Mouse (Mus musculus) neural tube, embryonic 12.5 days (tissue): ENCODE measurements around the gene Cacna2d4. TPM values are rescaled to one million over a fixed set of nuclear protein-coding genes. Genes with fewer than 3 reads are reported as not detected.
A peak's percentile ranks its signal among the peaks of the same experiment; 100 is the strongest.

Source experiments
- ATAC-seq: fragments of 200-750 bp; cut with Nextera tagmentation; 2 replicates; pipeline ENCODE4 v1.8.0; 2017; ENCODE audit warnings: low read depth, mild to moderate bottlenecking, moderate TSS enrichment, moderate library complexity; ENCODE audit not compliant: low FRiP score
- H3K27ac ChIP-seq: fragments of 300-500 bp; sonication (generic); 2 replicates; pipeline ENCODE4 v1.5.1; 2016
- H3K27me3 ChIP-seq: fragments of 300-500 bp; sonication (generic); replicated peaks from 2 replicates; pipeline ENCODE4 v1.6.1; 2016; ENCODE audit warnings: mild to moderate bottlenecking
- H3K36me3 ChIP-seq: fragments of 300-500 bp; sonication (generic); 2 replicates; pipeline ENCODE4 v1.6.1; 2016; ENCODE audit warnings: mild to moderate bottlenecking
- H3K4me1 ChIP-seq: fragments of 300-500 bp; sonication (generic); 2 replicates; pipeline ENCODE4 v1.6.1; 2016
- H3K4me2 ChIP-seq: fragments of 300-500 bp; sonication (generic); replicated peaks from 2 replicates; pipeline ENCODE4 v1.6.1; 2016; ENCODE audit warnings: mild to moderate bottlenecking
- H3K4me3 ChIP-seq: fragments of 300-500 bp; sonication (generic); 2 replicates; pipeline ENCODE4 v1.5.1; 2016
- H3K9ac ChIP-seq: fragments of 300-500 bp; sonication (generic); 2 replicates; pipeline ENCODE4 v1.6.1; 2016; ENCODE audit warnings: mild to moderate bottlenecking
- H3K9me3 ChIP-seq: fragments of 300-500 bp; sonication (generic); 2 replicates; pipeline ENCODE4 v1.6.1; 2016; ENCODE audit warnings: mild to moderate bottlenecking
- WGBS: fragments of 180-500 bp; shearing (Covaris S2); methylation state at CpG from one replicate; pipeline ENCODE4 v1.1.7; 2016; 5-methylcytosine and 5-hydroxymethylcytosine counted together
- polyA plus RNA-seq: library from polyadenylated mRNA; unstranded; fragments of >200 nt; fragmentation: Nextera tagmentation; extraction: Ambion mirVana; gene quantifications from 2 replicates; pipeline ENCODE4 v1.2.1, GENCODE M21; 2016

Gene Cacna2d4
- polyA plus RNA-seq = 0.04 and 0.41 TPM in 2 replicates

DNA sequence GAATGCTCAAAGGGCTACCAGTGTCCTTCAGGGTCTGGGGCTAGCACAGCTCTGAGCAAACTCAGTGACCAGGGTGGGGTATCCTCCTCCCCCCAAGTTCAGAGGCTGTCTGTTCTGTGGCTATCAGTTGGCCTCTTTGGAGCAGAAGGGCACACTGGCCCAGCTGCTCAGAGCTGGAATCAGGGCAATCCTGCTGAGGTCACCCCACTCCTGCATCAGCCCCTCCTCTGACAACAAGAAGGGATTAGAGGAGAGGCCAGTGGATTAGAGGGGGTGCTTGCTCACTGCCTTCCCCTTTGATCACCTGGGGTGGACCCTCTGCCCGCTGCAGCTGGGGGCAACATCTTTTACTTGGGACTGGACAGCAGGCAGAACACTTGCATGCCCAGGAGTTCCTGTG is at the start of gene Cacna2d4:
Cacna2d4 (plus strand) TSS at position 286 of the 400 bp plus-strand sequence.
- Histone ChIP-seq H3K4me2 (no peak within 1 kb of the TSS), H3K27me3 (no peaks in the 10 kb centered on the region), H3K4me1 (peaks cover 5% of the 10 kb centered on the region; the same call in 1 of the 2 replicates), H3K27ac (no peak within 1 kb of the TSS), H3K9me3 (no peaks in the 10 kb centered on the region), H3K4me3 (no peak within 1 kb of the TSS), H3K9ac (no peak within 1 kb of the TSS), H3K36me3 (no peaks in the 10 kb centered on the region)
- ATAC-seq = no peak
- 50% methylated on average over 1 of the region's 1 CpGs for WGBS

DNA sequence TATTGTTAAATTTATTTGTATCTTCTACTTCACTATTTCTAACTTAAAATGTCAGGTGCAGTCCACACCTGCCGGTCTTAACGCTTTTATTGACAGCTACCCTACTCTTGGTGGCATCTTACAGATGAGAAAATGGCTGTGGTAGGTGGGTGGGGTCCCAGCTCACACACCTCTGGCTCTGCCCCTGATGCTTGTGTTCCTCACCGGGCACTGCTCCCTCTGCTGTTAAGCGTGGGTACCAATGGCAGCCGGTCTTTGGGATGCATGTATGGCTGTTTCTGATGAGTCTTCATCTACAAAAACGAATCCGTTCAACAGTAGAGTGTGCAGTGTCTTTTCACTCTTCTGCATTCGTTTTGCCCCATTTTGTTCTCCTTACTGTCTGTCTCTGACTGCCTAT is 49.7 kb upstream of the Cacna2d4 start:
- ATAC-seq = no peak

DNA sequence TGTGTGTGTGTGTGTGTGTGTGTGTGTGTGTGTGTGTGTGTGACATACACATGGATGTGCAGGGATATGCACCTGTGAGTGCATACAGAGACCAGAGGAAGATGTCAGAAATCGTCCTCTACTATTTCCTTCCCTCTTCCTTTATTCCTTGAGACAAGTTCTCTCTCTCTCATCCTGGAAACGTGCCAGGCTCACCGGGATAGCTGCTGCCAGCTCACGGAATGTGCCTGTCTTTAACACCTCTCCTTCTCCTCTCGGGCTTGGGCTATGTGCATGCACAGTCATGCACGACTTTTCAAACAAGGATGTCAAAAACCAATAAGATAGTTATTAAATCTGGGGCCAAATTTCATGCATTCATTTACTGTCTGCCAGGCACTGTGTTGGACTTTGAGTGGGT is 48.7 kb upstream of the Cacna2d4 start:
- H3K4me1 ChIP-seq = no peaks in the 10 kb centered on the region
- H3K36me3 ChIP-seq = peaks cover 43% of the 10 kb centered on the region
- no peak overlapping the region for H3K4me2 ChIP-seq
- no peak overlapping the region for H3K27ac ChIP-seq
- no peak for ATAC-seq
- WGBS = 78% methylated on average over 6 of the region's 6 CpGs
- H3K27me3 ChIP-seq = no peaks in the 10 kb centered on the region
- H3K9ac ChIP-seq = no peak overlapping the region
- H3K4me3 ChIP-seq = no peak overlapping the region
- H3K9me3 ChIP-seq = no peaks in the 10 kb centered on the region

More for the DNA sequence above, 49.7 kb upstream of the Cacna2d4 start:
- Histone ChIP-seq H3K4me1 (no peaks in the 10 kb centered on the region), H3K9me3 (no peaks in the 10 kb centered on the region), H3K4me3 (no peak overlapping the region), H3K4me2 (no peak overlapping the region), H3K36me3 (peaks cover 35% of the 10 kb centered on the region), H3K27me3 (no peaks in the 10 kb centered on the region), H3K9ac (no peak overlapping the region), H3K27ac (no peak overlapping the region)
- WGBS = 62% methylated on average over 8 of the region's 8 CpGs

DNA sequence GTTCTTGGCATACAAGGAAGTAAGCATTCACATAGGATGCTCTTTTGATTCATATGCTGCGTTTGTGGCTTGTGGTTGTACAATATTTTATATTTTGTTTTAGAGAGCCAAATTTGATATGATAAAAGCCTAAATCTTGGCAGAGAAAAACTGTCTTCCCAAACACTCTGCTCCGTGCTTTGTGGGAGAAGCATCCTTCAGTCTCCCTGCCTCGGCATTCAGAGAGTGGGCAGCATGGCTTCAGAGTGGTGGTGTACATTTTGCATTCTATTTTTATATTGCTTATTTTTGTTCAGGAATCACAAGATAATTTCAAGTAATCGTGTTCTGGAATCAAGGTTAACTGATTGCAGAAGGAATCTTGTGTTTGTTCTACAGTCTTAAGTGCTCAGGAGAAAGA is 44.8 kb upstream of the Cacna2d4 start:
- Histone ChIP-seq H3K9me3 (no peaks in the 10 kb centered on the region), H3K4me1 (no peaks in the 10 kb centered on the region), H3K4me2 (no peak overlapping the region), H3K9ac (no peak overlapping the region), H3K36me3 (peaks cover 47% of the 10 kb centered on the region), H3K4me3 (no peak overlapping the region), H3K27ac (no peak overlapping the region), H3K27me3 (no peaks in the 10 kb centered on the region)
- 96% methylated on average over 4 of the region's 4 CpGs for WGBS
- no peak for ATAC-seq

DNA sequence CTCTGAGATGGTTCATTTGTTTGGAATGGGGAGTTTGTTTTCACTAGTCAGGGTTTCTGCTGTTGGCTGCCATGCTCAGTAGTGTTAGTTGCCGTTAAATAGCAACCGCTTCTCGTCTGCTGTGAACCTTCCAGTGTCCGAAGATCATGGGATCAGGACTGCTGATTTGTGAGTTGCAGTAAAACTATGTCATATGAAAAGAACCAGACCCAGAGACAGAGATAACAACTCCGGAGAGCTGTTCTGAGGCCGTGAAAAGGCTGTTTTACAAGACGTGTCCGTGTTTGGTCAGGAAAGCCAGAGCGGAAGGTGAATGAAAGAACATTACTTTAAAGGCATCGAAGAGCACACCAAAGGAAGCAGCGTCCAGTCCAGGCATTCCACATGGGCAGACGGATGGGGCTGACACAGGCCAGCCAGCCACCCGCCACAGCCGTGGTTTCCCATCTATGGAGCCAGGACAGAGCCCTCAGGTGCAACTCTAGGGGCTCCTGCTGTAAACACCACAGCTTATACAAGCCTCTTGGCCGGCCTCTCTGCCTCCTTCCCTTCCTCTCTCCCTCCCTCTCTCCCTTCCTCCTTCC is 42.7 kb upstream of the Cacna2d4 start:
- no peak for ATAC-seq
- H3K27me3 ChIP-seq = no peaks in the 10 kb centered on the region
- peaks cover 45% of the 10 kb centered on the region for H3K36me3 ChIP-seq
- H3K9me3 ChIP-seq = no peaks in the 10 kb centered on the region
- H3K9ac ChIP-seq = no peak overlapping the region
- 91% methylated on average over 15 of the region's 15 CpGs for WGBS
- H3K4me2 ChIP-seq = no peak overlapping the region
- H3K27ac ChIP-seq = no peak overlapping the region
- peaks cover 5% of the 10 kb centered on the region; the same call in 1 of the 2 replicates for H3K4me1 ChIP-seq
- H3K4me3 ChIP-seq = no peak overlapping the region

DNA sequence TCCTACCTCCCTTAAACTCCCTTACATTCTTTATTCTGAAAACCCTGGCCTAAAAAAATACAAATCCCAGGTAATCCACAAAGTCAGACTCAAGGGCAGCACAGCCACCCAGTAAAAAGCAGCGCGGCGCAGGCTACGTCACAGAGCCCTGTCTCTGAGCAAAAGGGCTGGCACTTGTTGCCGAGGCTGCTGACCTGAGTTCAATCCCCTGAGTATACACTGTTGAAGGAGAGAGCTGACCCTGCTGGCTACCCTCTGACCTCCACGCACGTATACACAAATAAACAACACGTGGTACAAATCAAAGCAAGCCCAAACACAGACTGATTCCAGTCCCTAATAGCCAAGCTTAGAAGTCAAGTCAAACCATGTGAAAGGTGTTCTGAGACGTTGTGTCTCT is 42.2 kb upstream of the Cacna2d4 start:
- Histone ChIP-seq H3K4me3 (no peak overlapping the region), H3K9me3 (no peaks in the 10 kb centered on the region), H3K9ac (no peak overlapping the region), H3K27me3 (no peaks in the 10 kb centered on the region), H3K27ac (no peak overlapping the region), H3K36me3 (peaks cover 44% of the 10 kb centered on the region), H3K4me2 (no peak overlapping the region), H3K4me1 (peaks cover 10% of the 10 kb centered on the region)
- ATAC-seq = no peak
- WGBS = 87% methylated on average over 9 of the region's 9 CpGs

DNA sequence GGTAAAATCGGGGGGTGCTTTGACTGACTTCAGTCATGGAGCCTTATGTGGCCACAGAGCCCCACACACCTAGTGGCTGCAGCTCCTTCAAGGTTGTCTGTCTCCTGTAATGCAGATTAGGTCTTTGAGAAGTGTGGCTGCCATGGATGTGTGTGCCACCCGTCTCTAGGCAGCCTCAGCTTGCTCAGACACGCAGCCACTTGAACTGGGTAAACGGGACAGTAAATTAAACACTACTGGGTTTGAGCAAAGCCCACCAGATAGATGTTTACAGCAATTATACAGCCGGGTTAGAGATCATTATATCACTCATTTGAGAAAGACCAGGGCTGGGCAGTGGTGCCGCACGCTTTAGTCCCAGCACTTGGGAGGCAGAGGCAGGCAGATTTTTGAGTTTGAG is 41.7 kb upstream of the Cacna2d4 start:
- peaks cover 11% of the 10 kb centered on the region for H3K4me1 ChIP-seq
- H3K9me3 ChIP-seq = no peaks in the 10 kb centered on the region
- ATAC-seq = no peak
- no peak overlapping the region for H3K9ac ChIP-seq
- no peaks in the 10 kb centered on the region for H3K27me3 ChIP-seq
- WGBS = 90% methylated on average over 7 of the region's 7 CpGs
- no peak overlapping the region for H3K27ac ChIP-seq
- no peak overlapping the region for H3K4me2 ChIP-seq
- H3K36me3 ChIP-seq = peaks cover 40% of the 10 kb centered on the region
- H3K4me3 ChIP-seq = no peak overlapping the region

DNA sequence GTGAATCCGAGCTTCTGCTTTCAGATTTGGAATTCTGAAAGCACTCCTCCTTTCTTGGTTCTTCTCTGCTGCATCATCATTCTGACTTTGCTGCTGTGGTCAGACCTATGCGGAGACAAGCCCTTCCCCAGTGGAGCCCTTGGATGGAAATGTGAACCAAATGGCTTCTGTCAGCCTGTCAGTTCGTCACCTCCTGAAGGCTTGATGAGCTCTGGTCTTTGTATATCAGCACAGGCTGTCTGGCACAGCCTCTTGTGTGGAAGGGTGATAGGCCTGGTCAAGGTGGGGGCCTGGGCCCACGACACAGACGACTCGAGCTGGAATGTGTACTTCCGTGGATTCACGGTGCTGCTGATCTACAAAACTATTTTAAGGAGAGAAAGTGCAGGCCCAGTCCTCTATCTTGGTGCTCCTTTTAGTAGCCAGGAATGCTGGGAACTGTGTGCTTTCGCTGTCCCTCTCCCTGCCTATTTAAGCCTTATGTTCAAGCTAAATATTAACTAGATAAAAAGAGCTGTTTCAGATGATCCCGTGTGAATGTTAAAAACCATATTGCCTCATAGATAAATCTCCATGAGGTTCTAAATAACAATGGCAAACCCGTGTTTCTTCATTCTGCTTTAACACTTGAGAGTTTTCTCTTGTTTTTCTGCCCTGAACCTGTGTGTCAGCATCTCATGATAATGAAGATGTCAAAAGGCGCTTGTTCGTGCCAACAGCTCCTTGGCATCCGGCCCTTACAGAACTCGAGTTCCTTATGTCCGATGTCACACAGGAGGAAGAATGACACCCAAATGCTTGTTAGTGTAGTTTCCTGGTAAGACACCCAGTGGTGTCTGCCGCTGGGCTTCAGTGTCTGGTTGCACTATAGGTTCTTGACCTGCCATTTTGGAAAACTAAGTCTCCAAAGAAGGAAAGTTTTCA is 39.7 kb upstream of the Cacna2d4 start, which contains the start of gene Cacna1c:
Cacna1c (minus strand) TSS at position 37 of the 924 bp plus-strand sequence.
- no peak within 1 kb of the TSS for H3K4me3 ChIP-seq
- H3K9ac ChIP-seq = no peak within 1 kb of the TSS
- no peak within 1 kb of the TSS for H3K27ac ChIP-seq
- no peak for ATAC-seq
- H3K36me3 ChIP-seq = peaks cover 35% of the 10 kb centered on the region
- no peaks in the 10 kb centered on the region for H3K9me3 ChIP-seq
- no peak within 1 kb of the TSS for H3K4me2 ChIP-seq
- 85% methylated on average over 17 of the region's 17 CpGs for WGBS
- no peaks in the 10 kb centered on the region for H3K27me3 ChIP-seq
- H3K4me1 ChIP-seq = peaks cover 11% of the 10 kb centered on the region

DNA sequence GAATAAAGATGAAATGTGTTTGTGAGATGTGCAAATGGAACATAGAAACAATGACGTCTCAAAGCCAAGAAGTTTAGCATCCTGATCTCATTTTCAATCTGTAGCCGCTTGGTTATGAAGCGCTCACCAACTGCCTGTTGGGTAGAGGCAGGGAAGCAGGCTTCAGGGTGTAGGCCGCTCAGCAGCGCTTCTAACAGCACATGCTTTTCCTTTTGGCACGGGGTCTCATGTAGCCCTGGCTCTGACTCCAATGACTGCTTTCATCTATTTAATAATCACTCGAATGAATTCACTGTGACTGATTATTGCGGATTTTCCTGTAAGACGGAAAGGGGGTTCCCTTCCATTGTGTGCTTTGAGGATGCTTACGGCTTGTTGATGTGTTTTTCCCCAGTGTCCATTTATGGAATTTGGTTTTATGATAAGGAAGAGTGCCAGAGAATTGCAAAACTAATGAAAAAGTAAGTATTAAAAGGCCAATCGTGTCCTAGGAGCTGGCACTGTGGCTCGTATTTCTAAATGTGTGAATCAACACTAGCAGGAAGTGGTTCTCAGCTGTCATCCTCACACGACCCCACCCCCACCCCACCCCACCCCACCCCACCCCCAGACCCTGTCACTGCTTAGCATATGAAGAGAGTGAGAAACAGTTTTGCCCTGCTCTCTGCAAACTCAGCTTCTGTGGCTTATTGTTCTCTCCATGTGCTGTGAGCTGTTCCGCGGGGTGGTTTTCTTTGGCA is 37.6 kb upstream of the Cacna2d4 start:
- Histone ChIP-seq H3K27ac (no peak overlapping the region), H3K9me3 (no peaks in the 10 kb centered on the region), H3K4me3 (no peak overlapping the region), H3K9ac (no peak overlapping the region), H3K4me2 (0 out of 2 replicates have a peak overlapping the region, but pooled peaks have one; percentile 0), H3K4me1 (peaks cover 11% of the 10 kb centered on the region), H3K27me3 (no peaks in the 10 kb centered on the region), H3K36me3 (peaks cover 30% of the 10 kb centered on the region; the same call in 1 of the 2 replicates)
- 47% methylated on average over 15 of the region's 15 CpGs for WGBS
- peak; percentile 75; the same call in 1 of the 2 replicates for ATAC-seq

DNA sequence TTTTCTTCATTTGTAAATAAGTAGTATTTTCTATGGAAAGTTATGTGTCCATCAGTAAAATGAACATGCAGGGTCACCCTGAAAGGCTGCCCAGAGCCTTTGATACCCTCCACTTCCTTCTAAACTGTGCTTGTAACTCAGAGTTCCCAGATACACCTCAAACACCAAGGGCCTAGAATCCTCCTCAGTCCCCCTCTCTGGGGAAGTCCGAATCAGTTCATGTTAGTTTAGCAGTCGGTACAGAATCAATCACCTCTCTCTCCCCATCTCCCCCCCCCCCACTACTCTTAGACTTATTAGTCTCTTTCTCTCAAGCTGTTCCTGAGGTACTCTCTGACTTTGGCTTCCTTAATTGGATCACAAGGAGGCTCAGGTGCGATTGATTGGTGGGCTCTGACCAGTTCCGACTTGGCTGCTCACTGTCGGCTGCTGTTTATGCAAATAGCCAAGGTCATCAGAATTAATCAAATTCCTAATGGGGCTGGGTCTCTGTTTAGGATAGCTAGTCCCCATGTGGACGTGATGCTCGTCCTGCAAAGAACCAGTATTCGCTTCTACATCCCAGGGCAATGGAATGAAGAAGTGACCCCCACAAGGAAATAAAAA is 36.9 kb upstream of the Cacna2d4 start:
- Histone ChIP-seq H3K27me3 (no peaks in the 10 kb centered on the region), H3K4me3 (no peak overlapping the region), H3K36me3 (peaks cover 26% of the 10 kb centered on the region; the same call in 1 of the 2 replicates), H3K4me1 (peaks cover 11% of the 10 kb centered on the region), H3K9ac (no peak overlapping the region), H3K9me3 (no peaks in the 10 kb centered on the region), H3K27ac (no peak overlapping the region), H3K4me2 (0 out of 2 replicates have a peak overlapping the region, but pooled peaks have one; percentile 0)
- ATAC-seq = peak; percentile 33; the same call in 1 of the 2 replicates
- 23% methylated on average over 8 of the region's 8 CpGs for WGBS

DNA sequence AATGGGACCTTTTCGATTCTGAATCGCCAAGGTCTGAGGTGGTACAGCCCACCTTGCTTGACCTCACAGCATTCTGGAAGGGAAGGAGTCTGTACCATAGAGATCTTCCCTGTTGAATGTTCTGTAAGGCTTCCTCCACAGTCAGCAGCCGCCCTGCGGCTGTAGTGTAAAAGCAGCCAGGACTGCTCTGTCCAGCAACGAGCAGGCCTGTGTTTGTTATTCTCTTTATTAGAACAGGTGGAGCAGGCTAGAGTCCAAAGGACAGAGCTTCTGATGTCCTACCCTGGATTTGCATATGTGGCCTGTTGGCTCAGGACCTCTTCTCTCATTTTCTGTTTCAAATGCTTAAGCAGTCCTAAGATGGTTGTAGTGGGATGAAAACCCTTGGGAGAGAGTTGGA is 36.0 kb upstream of the Cacna2d4 start:
- no peaks in the 10 kb centered on the region for H3K9me3 ChIP-seq
- H3K4me1 ChIP-seq = peaks cover 14% of the 10 kb centered on the region
- 85% methylated on average over 5 of the region's 5 CpGs for WGBS
- H3K9ac ChIP-seq = no peak overlapping the region
- no peak for ATAC-seq
- H3K4me3 ChIP-seq = no peak overlapping the region
- H3K27ac ChIP-seq = no peak overlapping the region
- H3K36me3 ChIP-seq = peaks cover 25% of the 10 kb centered on the region; the same call in 1 of the 2 replicates
- no peaks in the 10 kb centered on the region for H3K27me3 ChIP-seq
- no peak overlapping the region for H3K4me2 ChIP-seq
